Mouse (Mus musculus) megakaryocyte, embryonic 14.5 days (primary cell): ENCODE results near the gene Zfp853. TPM values are rescaled to one million over a fixed set of nuclear protein-coding genes. Genes with fewer than 3 reads are reported as not detected.

Source experiments
- H3K27me3 ChIP-seq: replicated peaks from 2 replicates; pipeline ENCODE3; 2012; ENCODE audit warnings: inconsistent platforms
- H3K36me3 ChIP-seq: replicated peaks from 2 replicates; pipeline ENCODE3; 2012; ENCODE audit warnings: low read length, inconsistent platforms, mixed read lengths
- H3K4me1 ChIP-seq: 2 replicates; pipeline ENCODE4 v1.6.1; 2012; ENCODE audit warnings: inconsistent platforms
- H3K4me3 ChIP-seq: replicated peaks from 2 replicates; pipeline ENCODE3; 2012; ENCODE audit warnings: moderate library complexity, mild to moderate bottlenecking, inconsistent platforms
- H3K9me3 ChIP-seq: 2 replicates; pipeline ENCODE4 v1.6.1; 2012; ENCODE audit warnings: inconsistent platforms
- FLI1 ChIP-seq: IDR thresholded peaks from 2 replicates; pipeline ENCODE4 v1.6.1; 2012; ENCODE audit warnings: low read length, inconsistent platforms, mixed read lengths
- GATA1 ChIP-seq: IDR thresholded peaks from 3 replicates; pipeline ENCODE4 v1.6.1; 2012; ENCODE audit warnings: mixed read lengths, low read length, inconsistent platforms, borderline replicate concordance
- polyA plus RNA-seq: library from polyadenylated mRNA; stranded (reverse); fragments of >175 nt; gene quantifications from 2 replicates; pipeline ENCODE4 v1.2.3, GENCODE M21; 2012; ENCODE audit warnings: low replicate concordance; ENCODE audit not compliant: insufficient read depth

Gene Zfp853
- polyA plus RNA-seq, 1 experiment, result 0.06 TPM

DNA sequence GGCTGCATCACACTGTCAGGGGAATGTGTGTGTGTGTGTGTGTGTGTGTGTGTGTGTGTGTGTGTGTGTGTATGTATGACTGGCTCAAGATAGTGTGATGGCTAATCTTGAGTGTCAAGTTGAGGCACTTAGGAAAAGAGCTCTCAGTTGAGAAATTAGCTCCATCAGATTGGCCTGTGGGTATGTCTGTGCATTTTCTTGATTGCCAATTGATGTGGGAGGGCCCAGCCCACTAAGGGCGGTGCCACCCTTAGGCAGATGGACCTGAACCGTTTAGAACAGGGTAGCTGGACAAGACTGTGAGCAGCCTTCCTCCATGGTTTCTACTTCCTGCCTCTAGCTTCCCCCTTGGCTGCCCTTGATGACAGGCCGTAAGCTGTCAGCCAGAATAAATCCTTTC lies 21.3 kb downstream of the Zfp853 start:
- Histone ChIP-seq H3K36me3 (no peaks in the 10 kb centered on the region), H3K4me3 (no peak overlapping the region), H3K27me3 (peaks cover 78% of the 10 kb centered on the region), H3K9me3 (no peaks in the 10 kb centered on the region), H3K4me1 (peaks cover 45% of the 10 kb centered on the region)
- TF ChIP-seq FLI1 (no peak), GATA1 (no peak)

DNA sequence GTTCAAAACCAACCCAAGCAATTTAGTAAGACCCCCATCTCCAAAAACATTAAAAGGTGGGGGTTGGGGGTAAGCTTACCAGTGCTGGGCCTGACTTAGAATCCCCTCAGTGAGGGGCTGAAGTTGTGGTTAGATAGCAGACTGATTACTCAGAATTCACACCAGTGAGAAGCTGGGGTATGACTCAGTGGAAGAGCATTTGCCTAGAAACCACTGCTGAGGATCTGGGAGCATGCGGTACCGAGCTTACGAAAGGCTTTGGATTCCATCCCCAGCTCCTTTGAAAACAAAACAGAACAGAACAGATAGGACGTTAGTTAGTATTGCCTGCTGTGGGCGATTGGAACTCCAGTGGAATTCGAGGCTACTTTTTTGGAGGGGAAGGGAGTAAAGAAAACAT lies 21.8 kb downstream of the Zfp853 start:
- H3K27me3 ChIP-seq, result peaks cover 78% of the 10 kb centered on the region
- TF ChIP-seq FLI1 (no peak), GATA1 (no peak)
- peaks cover 45% of the 10 kb centered on the region for H3K4me1 ChIP-seq
- no peaks in the 10 kb centered on the region for H3K36me3 ChIP-seq
- H3K9me3 ChIP-seq, result no peaks in the 10 kb centered on the region
- H3K4me3 ChIP-seq, result no peak overlapping the region

DNA sequence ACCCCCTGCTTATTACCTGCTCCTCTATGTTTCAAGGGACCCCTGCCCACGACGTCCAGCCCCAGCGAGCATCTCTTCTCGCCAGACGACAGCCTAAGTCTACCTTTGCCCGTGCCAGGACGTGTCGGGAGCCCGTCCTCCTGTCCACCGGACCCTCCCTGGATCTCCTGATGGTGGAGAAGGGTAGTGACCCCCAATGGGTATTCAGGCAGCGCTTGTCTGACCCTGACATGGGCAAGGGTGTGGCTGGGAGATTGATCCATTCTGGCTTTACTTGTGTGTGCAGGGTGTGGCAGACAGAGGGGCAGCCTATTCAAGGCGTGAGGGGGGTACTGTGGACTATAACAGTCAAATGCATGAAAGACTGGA lies 23.3 kb downstream of the Zfp853 start:
- TF ChIP-seq GATA1 (no peak), FLI1 (no peak)
- Histone ChIP-seq H3K27me3 (peaks cover 73% of the 10 kb centered on the region), H3K4me3 (peak overlapping the region; percentile 97), H3K9me3 (no peaks in the 10 kb centered on the region), H3K36me3 (no peaks in the 10 kb centered on the region), H3K4me1 (peaks cover 45% of the 10 kb centered on the region)

DNA sequence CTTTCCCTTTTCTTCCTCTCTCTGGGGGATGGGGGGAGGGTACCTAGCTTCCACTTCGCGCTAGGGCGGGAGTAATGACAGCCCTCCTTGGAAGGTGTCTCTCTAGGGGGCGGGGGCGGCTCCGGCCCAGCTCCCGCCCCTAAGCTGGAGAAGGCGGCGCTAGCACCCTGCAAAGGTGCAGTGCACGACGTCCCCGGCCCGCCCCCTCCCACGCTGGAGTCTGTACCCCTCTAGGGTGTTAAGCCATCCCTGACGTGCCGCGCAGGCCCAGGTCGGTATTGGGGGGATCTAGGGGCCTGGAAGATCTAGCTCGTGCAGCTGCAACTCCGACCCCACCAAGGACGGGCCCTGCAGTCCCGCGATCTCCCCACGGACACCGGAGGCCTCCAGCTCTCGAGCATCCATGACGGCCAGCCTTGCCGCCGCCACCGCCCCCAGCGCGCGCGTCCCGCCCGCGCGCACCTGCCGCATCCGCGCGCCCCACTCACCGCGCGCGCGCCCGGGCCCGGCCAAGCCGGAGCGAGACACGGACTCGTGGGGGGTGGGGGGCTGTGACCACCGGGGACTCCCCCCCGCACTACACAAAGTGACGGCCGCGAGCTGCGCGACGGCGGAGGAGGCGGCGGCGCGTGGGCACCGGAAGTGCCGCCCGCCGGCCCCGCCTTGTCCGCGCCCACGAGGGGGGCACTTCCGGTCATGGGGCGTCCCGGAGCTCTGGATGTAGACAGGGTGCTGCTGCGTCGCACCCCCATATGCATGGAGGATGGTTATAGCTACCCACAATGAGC lies 23.9 kb downstream of the Zfp853 start, which contains the start of gene Zfp316:
Gene Zfp316, minus strand, starts transcription at position 660 of the 788 bp plus-strand sequence.
- Histone ChIP-seq H3K36me3 (no peaks in the 10 kb centered on the region), H3K27me3 (peaks cover 73% of the 10 kb centered on the region), H3K4me1 (peaks cover 44% of the 10 kb centered on the region), H3K4me3 (peak within 1 kb of the TSS; percentile 97), H3K9me3 (no peaks in the 10 kb centered on the region)
- TF ChIP-seq FLI1 (peak; percentile 81; the same call in 1 of the 2 replicates), GATA1 (no peak)

DNA sequence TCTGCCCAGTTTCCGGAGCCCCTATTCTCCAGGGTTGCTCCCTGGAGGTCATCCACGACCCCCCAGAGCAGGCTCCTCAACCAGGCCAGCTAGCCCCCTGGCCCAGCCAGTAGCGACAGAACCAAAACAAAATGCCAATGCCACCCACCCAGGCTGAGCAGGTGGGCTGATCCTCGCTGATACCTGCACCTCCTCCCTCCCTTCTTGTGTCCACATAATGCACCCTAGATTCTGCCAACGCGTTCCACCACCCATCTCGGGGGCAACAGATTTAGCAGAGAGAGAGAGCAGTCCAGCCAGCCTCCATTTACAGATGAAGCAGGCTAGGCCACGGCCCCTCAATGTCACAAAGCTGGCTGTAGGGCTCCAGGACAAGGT lies 24.4 kb downstream of the Zfp853 start:
- H3K27me3 ChIP-seq, result peaks cover 73% of the 10 kb centered on the region

DNA sequence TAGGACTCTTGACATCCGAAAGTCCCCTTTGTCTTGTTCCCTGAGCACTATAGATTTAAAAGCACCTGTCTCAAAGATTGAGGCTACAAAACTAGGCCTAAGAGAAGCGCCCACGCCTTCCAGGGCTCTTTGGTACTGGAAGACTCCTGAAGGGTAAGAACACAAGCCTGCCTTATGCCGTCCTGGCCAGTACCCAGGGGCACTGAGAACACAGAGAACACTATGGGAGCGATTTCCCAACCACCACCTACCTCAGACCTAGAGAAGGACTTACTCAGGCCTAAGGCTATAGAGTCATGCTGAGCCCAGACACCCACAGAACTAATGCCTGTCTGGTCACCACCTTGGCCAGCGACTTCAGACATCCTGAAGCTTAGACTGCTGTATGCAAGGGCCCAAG lies 26.6 kb downstream of the Zfp853 start:
- TF ChIP-seq GATA1, result no peak
- TF ChIP-seq FLI1, result no peak
- H3K36me3 ChIP-seq, result peaks cover 9% of the 10 kb centered on the region
- no peaks in the 10 kb centered on the region for H3K9me3 ChIP-seq
- H3K4me1 ChIP-seq, result peaks cover 33% of the 10 kb centered on the region
- H3K27me3 ChIP-seq, result peaks cover 85% of the 10 kb centered on the region
- no peak overlapping the region for H3K4me3 ChIP-seq

More for the DNA sequence above, 24.4 kb downstream of the Zfp853 start:
- peaks cover 42% of the 10 kb centered on the region for H3K4me1 ChIP-seq
- H3K9me3 ChIP-seq, result no peaks in the 10 kb centered on the region
- no peaks in the 10 kb centered on the region for H3K36me3 ChIP-seq
- TF ChIP-seq FLI1 (no peak), GATA1 (no peak)
- H3K4me3 ChIP-seq, result peak overlapping the region; percentile 97

DNA sequence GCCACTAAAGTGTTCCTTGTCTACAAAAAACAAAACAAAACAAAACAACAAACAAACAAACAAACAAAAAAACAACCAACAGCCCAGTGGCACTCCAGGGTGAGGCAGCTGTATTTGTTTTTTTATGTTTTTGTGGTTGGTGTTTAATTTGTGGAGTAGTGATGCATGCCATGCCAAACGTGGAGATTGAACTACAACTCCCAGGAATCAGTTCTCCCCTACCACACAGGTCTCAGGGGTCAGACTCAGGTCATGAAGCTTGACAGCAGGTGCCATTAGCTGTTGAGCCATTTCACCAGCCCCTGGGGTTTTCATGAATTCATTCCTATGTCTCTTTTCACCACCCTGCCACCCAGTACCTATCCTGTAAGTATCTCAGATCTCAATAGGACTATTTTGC lies 28.0 kb downstream of the Zfp853 start:
- Histone ChIP-seq H3K36me3 (peaks cover 9% of the 10 kb centered on the region), H3K9me3 (no peaks in the 10 kb centered on the region), H3K4me3 (no peak overlapping the region), H3K4me1 (peaks cover 22% of the 10 kb centered on the region), H3K27me3 (peaks cover 84% of the 10 kb centered on the region)
- TF ChIP-seq GATA1 (no peak), FLI1 (no peak)

DNA sequence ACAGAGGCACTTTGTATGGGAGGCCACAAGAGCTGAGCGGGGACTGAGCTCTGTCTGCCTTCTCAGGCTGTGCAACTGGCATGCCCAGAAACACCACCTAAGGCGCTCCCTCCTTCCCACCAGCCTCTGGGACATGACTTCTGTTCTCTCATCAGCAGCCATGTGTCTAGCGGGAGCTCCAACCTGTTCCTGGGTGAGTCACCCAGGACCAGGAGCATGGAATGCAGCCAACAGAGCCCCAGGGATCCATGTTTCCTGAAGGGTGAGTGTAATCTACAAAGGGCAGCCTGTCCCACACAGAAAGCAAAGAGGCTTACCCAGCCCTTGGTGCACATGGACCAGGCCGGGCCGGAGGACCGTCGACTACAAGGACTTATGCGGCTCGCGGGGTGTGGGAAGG lies 28.7 kb downstream of the Zfp853 start:
- H3K36me3 ChIP-seq, result peaks cover 9% of the 10 kb centered on the region

DNA sequence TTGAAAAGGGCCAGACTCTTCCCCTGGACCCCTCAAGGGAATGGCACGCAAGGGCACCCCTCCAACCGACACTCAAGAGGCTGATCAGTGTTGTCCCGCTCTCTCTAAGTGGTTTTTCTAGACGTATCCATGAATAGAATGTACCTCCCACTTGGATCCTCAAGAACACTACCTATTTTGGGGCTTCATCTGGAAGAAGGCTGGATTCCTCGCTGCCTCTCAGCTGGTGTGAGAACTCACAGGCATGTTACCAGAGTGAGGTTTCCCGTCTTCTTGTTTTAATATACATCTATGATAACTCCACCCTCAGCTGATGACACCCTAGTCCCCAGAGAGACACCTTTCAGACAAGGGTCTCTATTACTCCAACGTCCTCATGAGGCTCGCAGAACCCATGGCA lies 31.8 kb downstream of the Zfp853 start:
- TF ChIP-seq FLI1 (no peak), GATA1 (no peak)
- Histone ChIP-seq H3K36me3 (peaks cover 9% of the 10 kb centered on the region), H3K4me1 (peaks cover 8% of the 10 kb centered on the region), H3K9me3 (no peaks in the 10 kb centered on the region), H3K4me3 (no peak overlapping the region), H3K27me3 (peaks cover 88% of the 10 kb centered on the region)

More for the DNA sequence above, 28.7 kb downstream of the Zfp853 start:
- Histone ChIP-seq H3K4me1 (peaks cover 19% of the 10 kb centered on the region), H3K4me3 (no peak overlapping the region), H3K27me3 (peaks cover 85% of the 10 kb centered on the region), H3K9me3 (no peaks in the 10 kb centered on the region)
- TF ChIP-seq GATA1 (no peak), FLI1 (no peak)

DNA sequence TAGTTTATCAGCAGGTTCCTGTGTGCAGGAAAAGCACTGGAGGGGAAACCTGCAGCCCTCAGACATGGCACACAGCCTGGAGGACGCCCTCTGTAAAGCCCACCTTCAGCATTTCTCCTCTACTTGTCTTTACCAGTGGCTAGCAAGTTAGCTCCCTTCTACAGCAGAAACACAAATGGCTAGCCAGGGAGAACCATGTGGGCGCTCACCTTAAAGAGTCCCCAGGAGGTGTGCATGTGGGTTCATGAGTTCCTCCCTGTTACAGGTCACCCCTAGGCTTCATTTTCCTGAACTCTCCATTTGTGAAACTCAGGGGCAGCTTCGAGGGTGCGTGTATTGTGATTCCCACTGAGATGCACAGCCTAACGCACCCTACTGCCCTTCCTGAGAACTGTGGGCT lies 37.6 kb downstream of the Zfp853 start:
- Histone ChIP-seq H3K4me3 (no peak overlapping the region), H3K36me3 (peaks cover 9% of the 10 kb centered on the region), H3K9me3 (peaks cover 28% of the 10 kb centered on the region), H3K27me3 (peaks cover 97% of the 10 kb centered on the region), H3K4me1 (peaks cover 32% of the 10 kb centered on the region)
- TF ChIP-seq FLI1 (no peak), GATA1 (no peak)
